Mouse (Mus musculus): ENCODE data around the gene Gm29276.
"Not testable (repeated sequence)": the region's sequence is repeated elsewhere in the genome, so short reads cannot be mapped to it uniquely, and the experiment has no call there.

Gene Gm29276

GRCm38 (mm10) chrY:42582150-42582549 lies at the start of gene Gm29276:
TSS of gene Gm29276 (minus strand) at chrY:42582250.
- DNase-seq (ENCODE audit: low spot score in 2 of 2) = not testable (repeated sequence)

Measured in urinary bladder, adult 18-20 months (tissue).